ENCODE assay signal across 27 mouse cellular contexts in the genomic region with DNA sequence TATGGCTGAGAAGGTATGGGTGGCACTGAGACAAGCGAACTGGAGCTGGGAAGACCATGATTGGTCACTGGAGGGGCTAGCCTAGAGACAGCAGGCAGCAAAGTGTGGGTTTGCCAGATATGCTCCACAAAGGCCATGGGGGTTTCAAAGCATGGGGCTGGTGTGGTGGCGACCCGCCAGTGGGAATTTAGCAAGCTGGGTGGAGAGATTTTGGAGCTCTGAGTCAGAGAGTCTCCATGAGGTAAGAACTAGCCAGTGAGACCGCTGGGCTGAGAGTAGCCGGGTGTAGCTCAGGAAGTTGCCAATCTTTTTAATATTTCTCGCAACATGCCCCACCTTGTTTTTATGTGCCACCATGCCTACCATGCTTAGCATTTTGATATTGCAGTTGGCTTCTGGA.
"Had no signal": no experiment of that assay in that cellular context is flagged by ENCODE, and none has a peak within 500 bp of the region (broad histone marks: within the 10 kb centered on the region; RNA-seq: fewer than 3 reads in every experiment).

No protein-coding gene starts in this region.

- H3K36me3 ChIP-seq: heart, embryonic 13.5 days; heart, embryonic 15.5 days; hindbrain, embryonic 13.5 days; hindbrain, embryonic 15.5 days; kidney, embryonic 15.5 days; limb, embryonic 10.5 days; limb, embryonic 12.5 days; liver, embryonic 13.5 days; liver, embryonic 15.5 days had no signal

- H3K9me3 ChIP-seq: heart, embryonic 13.5 days; heart, embryonic 15.5 days; hindbrain, embryonic 13.5 days; hindbrain, embryonic 15.5 days; kidney, embryonic 15.5 days; limb, embryonic 10.5 days; limb, embryonic 12.5 days; liver, embryonic 13.5 days; liver, embryonic 15.5 days had no signal

- H3K27me3 ChIP-seq: heart, embryonic 13.5 days; heart, embryonic 15.5 days; hindbrain, embryonic 13.5 days; hindbrain, embryonic 15.5 days; kidney, embryonic 15.5 days; limb, embryonic 12.5 days; liver, embryonic 13.5 days; liver, embryonic 15.5 days had no signal

- DNase-seq: gastrocnemius, postnatal 10 days; gastrocnemius, postnatal 25 days; heart, adult 18-20 months; heart, postnatal 14 days; heart, postnatal 36 days; kidney, adult 11 months; kidney, adult 2 months; kidney, adult 9 months; kidney, postnatal 14 days; kidney, postnatal 36 days; layer of hippocampus, adult 9-11 months; liver; liver, embryonic 13.5 days had no signal

- H3K9ac ChIP-seq: heart, embryonic 13.5 days; heart, embryonic 15.5 days; hindbrain, embryonic 13.5 days; hindbrain, embryonic 15.5 days; kidney, embryonic 15.5 days; limb, embryonic 12.5 days; liver, embryonic 13.5 days; liver, embryonic 15.5 days had no signal

- H3K4me3 ChIP-seq: heart, embryonic 13.5 days; heart, embryonic 15.5 days; hindbrain, embryonic 13.5 days; hindbrain, embryonic 15.5 days; kidney, embryonic 15.5 days; left cerebral cortex, adult 2 months; limb, embryonic 10.5 days; limb, embryonic 12.5 days; liver, embryonic 13.5 days; liver, embryonic 15.5 days had no signal

- H3K4me2 ChIP-seq: heart, embryonic 11.5 days; heart, embryonic 13.5 days; heart, embryonic 15.5 days; hindbrain, embryonic 13.5 days; hindbrain, embryonic 15.5 days; kidney, embryonic 15.5 days; limb, embryonic 12.5 days; liver, embryonic 11.5 days; liver, embryonic 13.5 days; liver, embryonic 15.5 days had no signal

- ATAC-seq: hindbrain, postnatal 0 days; intestine, embryonic 16.5 days had no signal

- H3K27ac ChIP-seq: heart, embryonic 13.5 days; heart, embryonic 15.5 days; hindbrain, embryonic 13.5 days; hindbrain, embryonic 15.5 days; hindbrain, postnatal 0 days; kidney, embryonic 15.5 days; kidney, postnatal 0 days; left cerebral cortex, adult 2 months; limb, embryonic 10.5 days; limb, embryonic 12.5 days; liver, embryonic 13.5 days; liver, embryonic 15.5 days had no signal
